Mouse (Mus musculus) stomach, postnatal 0 days (tissue): Measurements from ENCODE around the gene Pdcd11.

Source experiments
- CTCF ChIP-seq: IDR thresholded peaks from 2 replicates; pipeline ENCODE4 v1.5.1; 2016; ENCODE audit warnings: antibody characterized with exemption, low read depth, mild to moderate bottlenecking, moderate library complexity
- EP300 ChIP-seq: optimal IDR thresholded peaks from 2 replicates; pipeline ENCODE3; 2016; ENCODE audit warnings: antibody characterized with exemption

- no peak for TF ChIP-seq EP300
- no peak for TF ChIP-seq CTCF
Measured at GRCm38 (mm10) chr19:47180011-47180410, 89.4 kb downstream of the Pdcd11 start.
